Mouse (Mus musculus) gastrocnemius, postnatal 4 days (tissue): ENCODE data around the gene Exosc1. TPM values are rescaled to one million over a fixed set of nuclear protein-coding genes. Genes with fewer than 3 reads are reported as not detected.

Experiments
- DNase-seq, 2 experiments: peaks; one replicate each; pipeline ENCODE4 v3.0.0; 2021 to 2022; ENCODE audit warnings: low spot score in 2 of 2, mixed read lengths in 2 of 2
- total RNA-seq, 2 experiments: library from RNA; stranded (reverse); gene quantifications; 2 replicates each; pipeline ENCODE4 v1.2.3; 2021

Gene Exosc1
- total RNA-seq, 2 experiments from 2014 or later, result 19.6 to 24.5 TPM

DNA sequence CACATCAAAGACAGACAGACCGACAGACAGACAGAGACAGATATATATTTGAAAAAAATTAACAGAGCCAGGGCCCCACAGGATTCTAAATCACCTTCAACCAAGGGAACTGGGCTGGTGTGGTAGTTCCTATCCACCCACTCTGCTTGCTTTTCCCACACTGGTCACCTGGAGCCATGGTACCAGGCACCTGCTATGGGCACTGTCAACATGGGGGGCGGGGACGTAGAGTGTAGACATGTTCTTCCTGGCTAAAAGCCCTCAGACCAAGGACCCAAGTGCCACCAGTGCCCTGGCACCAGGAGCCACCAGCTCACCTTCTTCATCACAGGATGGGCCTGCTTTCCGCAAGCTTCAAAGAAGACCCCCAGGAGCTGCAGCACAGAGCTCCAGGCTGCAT lies 51.4 kb downstream of the Exosc1 start:
- no peak for DNase-seq

DNA sequence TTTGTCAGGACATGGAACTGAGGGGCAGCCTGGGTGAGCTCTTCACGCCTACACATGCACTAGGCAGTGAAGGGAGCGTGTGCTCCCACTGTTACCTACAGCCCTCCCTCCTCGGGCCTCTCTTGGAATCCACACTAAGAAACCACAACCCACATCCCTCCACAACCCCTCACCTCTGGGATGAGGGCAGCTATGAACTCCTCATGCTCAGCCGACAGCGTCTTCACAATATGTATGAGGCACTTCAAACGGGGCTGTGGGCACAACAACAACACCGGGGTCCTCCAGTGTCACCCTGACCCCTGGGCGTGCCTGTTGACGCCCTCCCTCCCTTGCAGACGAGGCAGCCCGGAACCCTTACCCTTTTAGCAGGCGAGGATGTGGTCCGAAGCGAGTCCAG lies 58.9 kb downstream of the Exosc1 start:
- DNase-seq, result no peak

Other genes with a start within 250 kb of the Exosc1 start
- gene Slit1, start 189.8 kb downstream of the Exosc1 start, total RNA-seq, result 1 to 10 TPM; 1.2 to 2.3 TPM
- 10 to 100 TPM; 14.5 to 15.4 TPM for gene Arhgap19, start 131.4 kb downstream of the Exosc1 start, total RNA-seq
- gene Frat1, start 103.5 kb downstream of the Exosc1 start, total RNA-seq, result 1 to 10 TPM; 4.6 to 6.7 TPM
- gene Frat2, start 85.3 kb downstream of the Exosc1 start, total RNA-seq, result 10 to 100 TPM; 11.7 to 14.1 TPM
- 10 to 100 TPM; 21.1 to 22.4 TPM for gene Rrp12, start 37.2 kb downstream of the Exosc1 start, total RNA-seq
- 10 to 100 TPM; 53.2 to 57.9 TPM for gene Pgam1, start 21.5 kb downstream of the Exosc1 start, total RNA-seq
- 10 to 100 TPM; 36.0 to 36.5 TPM for gene Zdhhc16, start 57 bp upstream of the Exosc1 start, total RNA-seq
- gene Mms19, start 47.7 kb upstream of the Exosc1 start, total RNA-seq, result 10 to 100 TPM; 20.5 to 29.1 TPM
- gene Ubtd1, start 48.3 kb upstream of the Exosc1 start, total RNA-seq, result 10 to 100 TPM; 37.5 to 39.7 TPM
- 10 to 100 TPM; 50.1 to 73.1 TPM for gene Ankrd2, start 102.6 kb upstream of the Exosc1 start, total RNA-seq
- 1 to 10 TPM; 7.1 to 8.8 TPM for gene Hoga1, start 112.2 kb upstream of the Exosc1 start, total RNA-seq
- gene 4933411K16Rik, start 118.8 kb upstream of the Exosc1 start, total RNA-seq, result under 1 TPM; 0.75 to 0.91 TPM
- 1 to 10 TPM; 2.0 to 2.5 TPM for gene Morn4, start 152.9 kb upstream of the Exosc1 start, total RNA-seq
- 10 to 100 TPM; 18.5 to 21.5 TPM for gene Pi4k2a, start 157.0 kb upstream of the Exosc1 start, total RNA-seq
- gene Avpi1, start 195.6 kb upstream of the Exosc1 start, total RNA-seq, result 10 to 100 TPM; 11.5 to 11.8 TPM
- gene Marveld1, start 214.0 kb upstream of the Exosc1 start, total RNA-seq, result 10 to 100 TPM; 33.7 to 34.8 TPM
- gene Zfyve27, start 230.5 kb upstream of the Exosc1 start, total RNA-seq, result 10 to 100 TPM; 18.6 to 22.3 TPM